Mouse (Mus musculus): ENCODE data around the gene Ccn6.

Gene Ccn6

DNA sequence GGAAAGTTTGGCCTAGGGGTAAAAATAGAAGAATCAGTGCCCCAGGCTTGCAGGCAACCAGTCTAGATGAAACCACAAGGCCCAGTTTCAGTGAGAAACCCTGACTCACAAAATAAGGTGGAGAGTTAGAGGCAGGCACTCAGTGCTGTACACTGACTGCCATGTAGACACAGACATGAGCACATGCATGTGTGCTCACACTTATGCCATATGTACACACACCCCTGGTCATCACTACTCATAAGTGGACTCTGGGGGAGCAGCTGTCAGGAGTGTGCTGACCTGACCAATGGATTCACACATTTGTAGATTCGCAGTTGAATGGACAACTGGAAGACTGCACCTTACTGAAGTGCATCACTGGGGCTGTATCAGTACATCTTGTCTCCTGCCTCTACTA lies 2.2 kb downstream of the Ccn6 start:
- DNase-seq (ENCODE audit: low read depth, low spot score), result no peak

DNA sequence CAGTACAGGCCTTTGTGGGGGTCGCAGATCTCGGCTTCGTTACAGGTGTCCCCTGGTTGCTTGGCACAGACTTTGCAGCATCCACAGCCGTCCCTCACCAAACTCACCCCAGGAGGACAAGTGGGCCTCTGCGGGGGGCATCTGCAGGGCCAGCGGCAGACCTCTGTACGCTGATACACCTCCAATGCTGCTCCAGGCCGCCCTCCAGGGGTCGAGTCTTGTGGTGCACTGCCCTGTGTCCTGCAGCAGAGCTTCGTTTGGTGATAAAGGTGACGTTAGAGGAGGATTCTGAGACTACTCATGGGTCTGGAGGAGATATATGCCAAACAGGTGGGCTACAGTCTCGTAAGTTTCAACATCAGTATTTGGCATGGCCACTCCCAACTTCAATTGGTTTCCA lies 5.3 kb downstream of the Ccn6 start:
- no peak for DNase-seq (ENCODE audit: low read depth, low spot score)

DNA sequence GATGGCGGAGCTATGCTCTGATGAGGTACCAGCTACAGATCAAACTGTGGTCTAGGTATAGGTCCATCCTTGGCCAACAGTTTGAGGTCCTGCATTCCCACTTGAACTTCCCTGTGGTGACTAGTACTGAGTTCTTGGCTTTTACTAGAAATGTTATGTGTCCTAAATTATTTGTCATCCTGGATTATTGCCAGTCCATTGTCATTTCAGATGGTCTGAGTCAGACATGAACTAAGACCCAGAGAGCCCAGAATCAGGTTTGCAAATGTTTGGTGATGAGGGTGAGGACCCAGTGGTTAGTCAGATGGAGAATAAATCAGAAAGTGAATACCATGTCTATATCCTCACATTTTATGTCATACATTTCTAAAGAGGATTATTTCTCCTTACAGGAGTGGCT lies 6.3 kb downstream of the Ccn6 start:
- no peak for DNase-seq (ENCODE audit: low read depth, low spot score)

DNA sequence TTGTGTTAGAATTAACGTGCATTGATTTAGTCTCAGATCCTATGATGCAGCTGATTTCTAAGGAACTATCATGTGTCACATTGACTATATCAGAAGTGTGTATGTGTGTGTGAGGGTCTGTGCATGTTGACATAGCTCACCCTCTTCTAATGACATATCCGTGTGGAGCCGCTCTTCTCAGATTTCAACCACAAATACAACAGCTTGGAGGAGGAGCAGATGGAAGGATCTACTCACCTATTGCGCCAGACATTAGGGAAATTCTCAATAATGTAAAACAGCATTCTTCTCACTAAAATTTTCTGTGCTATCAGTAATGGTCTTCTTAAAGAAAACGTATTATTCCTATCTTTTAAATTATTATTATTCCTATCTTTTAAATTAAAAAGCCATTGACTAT lies 6.9 kb downstream of the Ccn6 start:
- no peak for DNase-seq (ENCODE audit: low read depth, low spot score)

DNA sequence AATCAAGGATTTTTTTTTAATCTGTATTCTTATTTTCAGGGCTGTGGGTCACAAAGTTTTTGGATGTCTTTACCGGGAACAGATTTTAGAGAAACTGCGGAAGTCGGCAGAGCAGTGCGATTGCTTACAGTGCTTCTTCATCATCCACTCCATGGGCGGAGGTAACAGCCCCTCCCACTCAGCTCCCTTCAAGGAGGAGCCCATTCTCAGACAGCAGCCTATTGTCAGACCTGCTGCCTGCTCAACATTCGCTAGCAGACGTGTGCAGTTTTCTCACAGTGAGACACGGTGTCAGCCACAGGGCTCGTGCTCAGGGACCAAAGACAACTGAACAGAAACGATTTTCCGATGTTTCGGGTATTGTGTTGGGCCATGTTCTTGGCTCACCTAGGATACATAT lies 21.4 kb downstream of the Ccn6 start:
- no peak for DNase-seq (ENCODE audit: low read depth, low spot score)

DNA sequence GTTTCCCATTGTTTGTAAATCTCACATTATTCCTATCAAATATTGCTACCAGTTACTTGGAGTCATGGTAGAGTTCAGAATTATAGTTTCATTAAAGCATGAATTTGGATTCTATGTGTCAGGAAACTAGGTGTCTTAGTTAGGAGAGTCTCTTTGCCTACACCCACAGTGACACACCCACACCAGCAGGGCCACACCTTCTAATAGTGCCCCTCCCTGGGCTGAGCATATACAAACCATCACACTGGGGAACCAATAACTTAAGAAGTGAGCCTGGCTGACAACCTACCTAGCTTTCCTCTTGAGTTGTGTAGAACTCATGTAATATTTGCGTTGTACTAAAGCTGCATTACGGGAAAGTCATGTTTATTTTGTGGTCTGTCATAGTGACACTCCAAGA lies 22.2 kb downstream of the Ccn6 start:
- DNase-seq (ENCODE audit: low read depth, low spot score), result no peak

DNA sequence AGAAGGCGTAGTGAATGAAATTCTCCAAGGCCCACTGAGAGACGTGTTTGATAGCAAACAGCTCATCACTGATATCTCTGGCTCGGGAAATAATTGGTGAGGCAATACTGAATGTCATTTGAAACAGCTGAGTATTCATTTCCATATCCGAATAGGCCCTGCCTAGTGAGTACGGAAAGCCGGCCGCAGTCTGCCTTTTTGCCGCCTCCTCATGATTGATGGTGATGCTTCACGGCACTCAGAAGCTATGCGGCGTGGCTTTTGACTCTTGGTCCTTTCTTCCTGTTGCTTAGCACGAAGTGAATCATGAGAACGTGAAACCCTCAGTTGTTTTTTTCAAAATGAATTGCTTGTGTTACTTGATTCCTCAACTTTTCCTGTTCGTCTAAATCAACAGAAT lies 22.8 kb downstream of the Ccn6 start:
- no peak for DNase-seq (ENCODE audit: low read depth, low spot score)

DNA sequence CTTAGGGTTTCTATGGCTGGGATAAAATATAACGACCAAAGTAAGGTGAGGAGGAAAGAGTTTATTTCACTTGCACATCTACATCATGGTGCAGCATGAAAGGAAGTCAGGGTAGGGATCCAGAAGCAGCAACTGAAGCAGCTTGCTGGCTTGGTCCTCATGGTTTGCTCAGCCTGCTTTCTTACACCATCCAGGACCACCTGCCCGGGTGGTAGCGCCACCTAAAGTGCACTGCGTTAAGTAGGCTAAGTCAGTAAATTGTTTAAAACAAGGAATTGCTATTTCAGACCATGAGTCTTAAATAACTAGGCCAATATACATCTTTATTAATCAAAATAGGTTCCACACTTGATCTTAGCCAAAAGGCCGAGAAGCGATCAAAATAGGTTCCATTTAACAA lies 24.8 kb downstream of the Ccn6 start:
- DNase-seq (ENCODE audit: low read depth, low spot score), result no peak

DNA sequence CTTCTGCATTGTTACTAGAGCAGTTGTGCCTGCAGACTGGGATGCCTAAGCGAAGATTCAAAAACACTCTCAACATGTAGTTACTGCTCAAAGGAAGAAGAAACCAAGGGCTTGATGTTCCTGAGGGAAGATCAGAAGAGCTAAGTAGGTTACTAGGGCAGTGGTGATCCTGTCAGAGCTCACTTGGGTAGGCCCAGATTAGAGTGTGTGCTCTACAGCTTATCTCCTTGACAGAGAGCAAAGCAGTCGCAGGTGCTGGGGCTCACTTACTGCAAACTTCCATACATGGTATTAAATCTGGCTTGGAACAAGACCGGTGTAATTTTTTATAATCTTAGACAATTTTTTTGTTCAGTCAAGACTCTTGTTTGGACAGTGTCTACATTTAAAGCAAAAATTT lies 25.8 kb downstream of the Ccn6 start:
- DNase-seq (ENCODE audit: low read depth, low spot score), result no peak

DNA sequence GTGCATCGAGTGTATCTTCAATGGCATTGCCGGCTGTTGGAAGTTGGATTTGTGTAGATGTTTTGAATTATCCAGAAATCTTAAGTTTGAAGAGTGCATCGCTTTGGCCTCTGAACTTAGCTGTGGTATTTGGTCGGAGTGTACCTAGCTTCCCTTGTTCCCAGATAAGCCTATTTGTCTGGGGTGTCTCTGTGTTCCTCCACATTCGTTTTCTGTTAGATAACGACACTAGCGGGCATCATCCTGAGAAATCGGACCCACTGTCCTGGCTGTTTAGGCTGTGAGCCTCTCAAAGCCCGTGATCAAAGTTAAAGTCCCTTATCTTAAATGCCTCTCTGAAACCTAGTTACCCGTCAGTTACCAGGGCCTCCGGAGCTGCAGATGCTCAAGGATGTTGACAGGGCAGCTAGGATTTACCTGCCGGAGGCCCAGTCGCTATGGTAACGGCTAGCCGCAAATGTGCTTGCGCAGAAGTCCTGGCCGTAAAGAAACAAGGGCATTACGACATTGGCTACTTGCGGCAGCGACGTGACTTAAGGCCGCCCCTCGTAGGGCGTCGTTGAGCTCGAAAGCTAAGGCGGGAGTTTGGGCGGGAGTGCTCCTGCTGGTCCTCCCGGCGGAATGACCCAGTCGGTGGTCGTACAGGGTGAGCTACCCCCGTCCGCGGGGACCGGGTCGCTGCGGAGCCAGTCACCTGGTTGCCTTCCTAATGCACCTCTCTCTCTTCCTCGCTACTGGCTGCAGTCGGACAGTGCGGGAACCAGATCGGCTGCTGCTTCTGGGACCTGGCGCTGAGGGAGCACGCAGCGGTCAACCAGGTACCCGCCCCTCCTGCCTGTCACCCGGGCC lies 29.9 kb downstream of the Ccn6 start, which contains the start of the genes Fam229b and Tube1:
Gene Fam229b (minus strand): TSS at position 453 of the 849 bp plus-strand sequence.
Gene Tube1 (plus strand): TSS at position 515 of the 849 bp plus-strand sequence.
- DNase-seq (ENCODE audit: low read depth, low spot score), result peak; percentile 94

DNA sequence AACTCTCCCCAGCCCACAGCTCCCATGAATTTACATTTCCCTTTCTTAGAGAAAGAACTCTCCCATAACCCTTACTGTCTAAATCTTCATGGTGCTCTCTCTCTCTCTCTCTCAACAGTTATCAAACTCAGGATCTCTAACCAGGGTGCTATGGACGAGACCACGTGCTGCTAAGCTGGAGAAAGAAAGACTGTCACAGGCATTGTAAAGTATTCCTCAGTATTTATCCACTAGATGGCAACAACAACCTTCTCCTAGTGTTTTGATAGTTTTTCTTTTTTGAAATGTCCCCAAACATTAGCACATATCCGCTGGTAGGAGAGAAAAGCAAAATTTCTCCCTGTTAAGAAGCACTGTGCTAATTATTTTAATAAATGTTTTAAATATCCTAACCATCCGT lies 42.2 kb downstream of the Ccn6 start:
- DNase-seq (ENCODE audit: low read depth, low spot score), result no peak

DNA sequence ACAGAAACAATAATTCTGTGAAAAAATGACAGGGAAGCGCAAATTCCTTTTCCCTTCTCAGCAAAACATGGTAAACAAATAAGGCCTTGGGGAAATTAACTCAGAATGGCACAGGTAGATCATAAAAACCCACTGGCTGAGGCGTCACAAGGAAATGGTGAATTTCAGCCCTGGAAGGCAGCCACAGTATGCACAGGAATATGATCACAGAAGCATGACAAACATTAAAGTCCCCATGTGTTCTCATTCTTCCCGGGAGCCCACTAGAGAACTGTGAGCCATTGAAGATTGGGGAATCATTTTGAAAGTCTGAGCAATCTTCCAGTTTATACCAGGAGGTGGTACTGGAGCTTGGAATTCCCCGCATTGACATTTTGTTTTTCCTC lies 54.1 kb downstream of the Ccn6 start:
- DNase-seq (ENCODE audit: low read depth, low spot score), result no peak

DNA sequence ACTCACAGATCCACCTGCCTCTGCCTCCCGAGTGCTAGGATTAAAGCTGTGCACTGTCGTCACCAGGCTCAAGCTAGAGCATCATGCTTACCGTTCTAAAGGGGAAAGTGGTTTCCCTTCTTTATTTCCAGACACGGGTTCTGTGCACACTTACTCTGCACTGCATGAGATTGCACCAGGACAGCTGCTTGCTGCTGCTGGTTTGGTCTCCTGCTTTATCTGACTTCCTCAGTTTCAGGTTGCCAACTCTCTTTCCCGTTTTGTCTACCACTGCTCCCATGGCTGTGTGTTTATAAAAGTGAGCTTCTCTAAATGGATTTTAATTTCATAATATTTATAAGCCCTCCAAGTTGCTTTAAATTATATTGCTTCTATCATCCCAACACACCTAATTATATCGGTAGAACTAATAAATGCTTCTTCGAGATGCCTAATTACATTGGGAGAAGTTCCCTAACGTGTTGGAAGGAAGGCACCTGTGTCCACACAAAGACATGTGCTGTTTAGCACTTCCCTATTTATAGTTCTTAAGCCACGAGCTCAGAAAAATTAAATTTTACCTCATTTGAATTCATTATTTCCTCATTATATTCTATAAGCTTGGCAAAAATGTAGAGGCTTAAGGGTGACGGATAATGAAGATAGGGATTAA lies 54.6 kb downstream of the Ccn6 start:
- no peak for DNase-seq (ENCODE audit: low read depth, low spot score)

DNA sequence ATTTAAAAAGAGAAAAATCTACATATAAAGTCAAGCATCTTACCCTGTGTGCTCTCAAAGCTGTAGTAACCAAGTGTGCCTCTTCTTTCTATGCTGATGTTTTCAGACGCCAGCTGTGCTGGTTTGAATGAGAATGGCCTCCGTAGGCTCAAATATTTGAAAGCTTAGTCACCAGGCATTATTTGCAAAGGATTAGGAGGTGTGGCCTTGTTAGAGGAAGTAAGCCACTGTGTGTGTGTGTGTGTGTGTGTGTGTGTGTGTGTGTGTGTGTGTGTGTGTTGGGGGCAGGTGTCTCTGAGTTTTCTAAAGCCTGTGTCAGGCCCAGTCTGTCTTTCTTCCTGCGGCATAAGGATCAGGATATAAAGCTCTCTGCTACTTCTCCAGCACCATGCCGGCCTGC lies 56.7 kb downstream of the Ccn6 start:
- no peak for DNase-seq (ENCODE audit: low read depth, low spot score)

DNA sequence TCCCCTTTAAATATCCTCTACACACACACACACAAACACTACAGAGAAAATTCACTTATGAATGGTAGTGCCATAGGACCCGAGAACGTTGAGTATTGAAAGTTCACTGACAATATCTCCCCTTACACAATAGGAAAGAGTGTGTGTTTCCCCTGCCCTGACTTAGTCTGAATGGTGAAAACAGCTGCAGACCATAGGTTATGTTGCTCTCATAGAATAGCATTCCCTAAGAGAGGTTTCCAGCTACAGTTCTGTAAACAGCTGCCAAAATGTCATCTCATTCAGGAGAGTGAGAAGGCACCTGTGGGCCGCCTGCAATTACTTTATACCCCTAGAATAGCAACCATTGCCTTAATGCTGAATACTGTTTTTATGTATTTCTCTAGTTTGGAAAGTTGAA lies 57.2 kb downstream of the Ccn6 start:
- no peak for DNase-seq (ENCODE audit: low read depth, low spot score)

DNA sequence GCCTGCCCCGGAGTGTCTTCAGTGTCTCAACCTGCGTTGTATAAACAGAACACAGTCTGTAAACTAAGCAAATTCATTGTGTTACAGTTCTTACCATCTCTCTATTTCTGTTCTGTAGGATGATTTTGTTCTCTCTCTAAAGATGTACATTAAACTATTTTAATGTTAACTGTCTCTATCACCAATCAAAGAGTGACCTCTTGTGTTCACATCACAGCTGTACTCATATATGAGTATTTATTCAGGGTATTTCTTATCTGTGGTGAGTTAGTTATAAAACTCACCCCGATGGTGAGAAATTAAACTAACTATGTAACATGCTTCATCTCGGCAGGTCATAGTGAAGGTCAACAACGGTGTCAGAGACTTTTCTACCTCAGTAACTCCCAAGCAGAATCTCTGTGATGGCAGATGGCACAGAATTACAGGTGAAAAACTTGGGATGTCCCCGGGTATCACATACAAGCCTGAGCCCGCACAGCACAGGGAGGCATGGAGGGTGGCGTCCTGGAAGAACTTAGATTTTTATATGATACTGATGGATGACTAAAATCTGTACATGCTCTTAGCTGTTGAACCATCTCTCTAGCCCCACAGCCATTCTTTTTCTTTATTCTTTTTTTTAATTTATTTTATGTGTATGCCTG lies 58.7 kb downstream of the Ccn6 start:
- DNase-seq (ENCODE audit: low read depth, low spot score), result no peak
